Mouse (Mus musculus) kidney, adult 9 months (tissue): ENCODE data around the gene Ank2.

Experiments
- DNase-seq: peaks from one replicate; pipeline ENCODE4 v3.0.0; 2022

Ank2 gene

DNA sequence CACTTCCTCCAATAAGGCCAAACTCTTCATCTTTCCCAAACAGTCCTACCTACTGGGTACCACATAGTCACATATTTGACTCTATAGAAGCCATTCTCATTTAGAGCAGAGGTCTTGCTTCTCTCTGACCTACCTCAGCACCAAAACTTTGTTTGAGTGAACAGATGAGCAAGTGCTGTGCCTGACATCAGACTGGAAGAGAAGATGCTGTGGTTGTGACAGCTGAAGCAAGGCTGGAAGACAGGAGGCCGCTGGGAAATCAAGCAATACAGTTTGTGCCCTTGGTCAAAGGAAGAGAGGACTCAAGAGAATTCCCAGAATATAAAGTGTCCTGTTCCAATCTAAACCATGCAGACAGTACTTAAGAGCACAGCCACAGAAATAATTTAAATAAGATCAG, 402.0 kb downstream of the Ank2 start:
- no peak for DNase-seq

DNA sequence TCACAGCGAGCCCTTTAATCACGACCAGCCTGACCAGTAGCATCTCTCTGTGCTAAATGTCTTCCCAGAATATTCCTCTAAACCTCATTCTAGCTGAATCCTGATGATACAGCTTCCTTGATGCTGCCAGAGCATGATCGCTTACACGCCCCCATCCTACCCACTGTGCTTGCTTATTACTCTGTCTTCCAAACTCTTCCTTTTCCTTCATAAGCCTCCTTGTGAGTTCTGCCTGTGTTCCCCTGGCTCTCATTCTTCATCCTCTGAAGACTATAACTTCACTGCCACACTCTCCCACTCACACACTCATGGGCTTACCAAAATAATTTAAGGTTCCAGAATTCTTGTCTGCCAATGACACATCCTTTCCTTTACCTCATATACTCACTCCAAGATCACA, 405.5 kb downstream of the Ank2 start:
- DNase-seq: no peak

DNA sequence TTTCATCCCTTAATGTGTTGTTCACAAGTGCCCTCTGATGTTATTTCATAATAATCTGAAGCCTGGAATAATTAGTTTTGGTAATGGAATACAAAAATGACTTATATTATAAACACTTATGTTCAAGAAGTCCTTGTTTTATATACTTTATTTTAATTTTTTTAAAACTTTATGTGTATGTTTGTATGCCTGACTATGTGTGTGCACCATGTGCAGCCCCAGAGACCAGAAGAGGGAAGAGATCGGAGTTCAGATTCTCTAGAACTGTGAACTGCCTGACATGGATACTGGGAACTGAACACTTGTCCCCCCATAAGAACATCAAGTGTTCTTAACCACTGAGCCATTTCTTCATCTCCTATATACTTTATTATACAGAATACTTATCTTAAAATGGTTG, 411.6 kb downstream of the Ank2 start:
- DNase-seq: no peak

DNA sequence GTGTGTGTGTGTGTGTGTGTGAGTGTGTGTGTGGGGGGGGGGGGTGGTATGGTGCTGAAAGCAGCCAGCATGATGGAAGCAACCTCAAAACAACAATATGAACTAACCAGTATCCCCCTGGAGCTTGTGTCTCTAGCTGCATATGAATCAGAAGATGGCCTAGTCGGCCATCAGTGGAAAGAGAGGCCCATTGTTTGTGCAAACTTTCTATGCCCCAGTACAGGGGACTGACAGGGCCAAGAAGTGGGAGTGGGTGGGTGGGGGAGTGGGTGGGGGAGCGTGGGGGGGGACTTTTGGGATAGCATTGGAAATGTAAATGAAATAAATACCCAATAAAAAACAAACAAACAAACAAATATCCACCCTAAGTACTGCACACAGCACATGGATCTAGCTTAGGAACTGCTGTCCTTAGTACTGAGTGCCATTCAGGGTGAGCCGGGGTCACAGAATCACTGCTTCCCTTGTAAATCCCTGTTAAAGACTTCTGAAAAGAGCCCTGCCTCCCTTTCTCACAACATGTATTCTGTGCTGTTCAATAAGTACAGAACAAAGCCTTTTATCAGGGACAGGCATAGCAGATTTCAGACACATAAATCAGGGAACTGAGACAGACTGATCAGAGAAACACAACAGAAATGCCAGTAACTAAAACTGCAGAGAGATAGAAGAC, 412.2 kb downstream of the Ank2 start:
- no peak for DNase-seq

DNA sequence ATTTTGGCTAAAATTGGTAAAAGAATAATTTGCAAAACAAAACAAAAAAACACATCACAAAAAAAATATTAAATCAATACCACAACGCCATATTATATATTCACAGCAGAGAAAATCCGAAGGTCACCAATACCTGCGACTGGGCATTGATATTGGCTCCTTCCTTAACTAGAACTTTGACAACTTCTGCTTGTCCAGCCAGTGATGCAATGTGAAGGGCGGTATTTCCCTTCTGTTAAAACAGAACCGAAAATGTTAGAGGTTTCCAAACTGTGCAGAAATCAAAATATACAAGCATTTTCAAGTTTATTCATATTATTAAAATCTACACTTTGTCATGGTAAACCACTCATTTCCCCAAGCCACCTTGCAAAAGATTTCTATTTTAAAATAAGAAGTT, 421.8 kb downstream of the Ank2 start:
- no peak for DNase-seq

DNA sequence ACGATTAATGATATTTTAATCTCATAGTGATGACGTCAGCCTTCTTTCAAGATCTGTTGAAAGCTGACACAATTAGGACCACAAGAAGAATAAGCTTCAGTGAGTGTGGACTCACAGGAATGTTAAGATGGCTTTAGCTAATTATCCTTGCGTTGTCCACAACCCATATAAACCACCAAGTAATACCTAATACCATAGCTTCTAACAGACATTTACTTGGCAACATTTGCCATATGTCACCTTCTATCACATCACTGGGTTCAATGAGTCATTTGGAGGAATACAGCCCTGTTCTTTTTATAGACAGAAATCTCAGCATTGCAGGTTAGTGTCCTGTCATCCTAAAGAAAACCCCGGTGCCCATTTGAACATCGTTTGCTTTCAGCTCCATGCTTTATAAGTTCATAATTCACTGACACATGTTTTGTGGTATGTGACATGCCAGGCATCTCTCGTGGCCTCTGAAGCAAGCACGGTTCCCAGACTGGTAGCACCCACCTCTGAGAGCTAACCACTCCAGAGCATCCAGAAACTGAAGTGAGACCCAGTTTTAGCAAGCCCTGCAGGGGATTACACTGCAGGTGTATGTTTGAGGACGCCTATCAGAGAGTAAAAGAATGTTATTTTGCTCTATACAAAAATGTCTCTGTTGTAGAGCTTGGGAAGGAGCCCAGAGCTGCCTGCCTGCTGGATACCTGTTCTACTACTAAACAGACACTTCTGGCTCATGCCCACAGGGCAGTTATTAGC, 423.4 kb downstream of the Ank2 start:
- DNase-seq: no peak

DNA sequence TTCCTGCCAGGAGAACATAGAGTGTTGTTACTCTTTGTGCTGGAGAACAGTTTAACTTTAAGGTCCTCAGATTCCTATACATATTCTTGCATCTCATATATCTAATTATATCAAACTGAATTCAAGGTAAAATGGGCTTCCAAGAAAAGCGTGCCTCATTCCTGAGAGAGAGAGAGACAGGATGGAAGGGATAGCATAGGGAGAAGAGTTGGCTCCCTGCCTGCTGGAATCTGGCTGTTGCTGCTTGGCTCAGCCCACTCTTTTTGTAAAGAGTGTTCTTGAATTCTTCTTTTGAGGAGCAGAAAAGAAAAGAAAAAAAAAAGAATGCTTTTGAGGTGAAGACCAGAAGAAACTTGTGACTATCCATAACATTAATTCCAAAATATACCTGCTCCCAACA, 427.7 kb downstream of the Ank2 start:
- DNase-seq: no peak

DNA sequence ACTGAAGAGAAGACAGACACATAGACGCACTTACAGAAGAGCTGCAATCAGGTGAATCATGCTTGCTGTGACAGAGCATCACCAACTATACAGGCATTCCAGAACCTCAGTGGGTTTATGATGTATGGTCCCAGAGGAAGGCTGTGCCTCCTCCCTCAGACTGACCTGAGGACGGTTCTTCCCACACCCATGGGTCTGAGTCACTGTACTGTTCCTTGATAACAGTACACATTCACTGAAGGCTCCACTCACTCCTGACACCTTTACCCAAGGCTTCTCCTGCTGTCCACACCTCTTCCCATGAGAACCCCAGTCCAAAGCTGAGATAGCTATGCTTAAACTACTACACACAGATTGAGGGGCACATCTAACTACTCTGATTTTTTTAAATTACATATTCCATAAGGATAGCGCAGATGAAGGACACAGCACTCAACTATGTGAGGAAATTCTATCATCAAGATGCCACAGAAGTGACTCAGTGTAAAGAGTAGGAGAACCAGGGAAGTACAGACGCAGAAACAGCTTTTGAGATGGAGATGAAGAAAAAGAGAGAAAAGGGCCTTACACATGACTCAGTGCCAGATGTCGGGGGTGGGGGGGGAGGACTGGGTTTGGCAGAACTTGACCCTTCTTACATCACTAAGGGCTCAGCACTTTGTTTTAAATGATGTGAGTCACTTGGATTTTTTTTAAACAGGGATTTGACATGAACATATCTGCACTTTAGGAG, 435.3 kb downstream of the Ank2 start:
- no peak for DNase-seq

DNA sequence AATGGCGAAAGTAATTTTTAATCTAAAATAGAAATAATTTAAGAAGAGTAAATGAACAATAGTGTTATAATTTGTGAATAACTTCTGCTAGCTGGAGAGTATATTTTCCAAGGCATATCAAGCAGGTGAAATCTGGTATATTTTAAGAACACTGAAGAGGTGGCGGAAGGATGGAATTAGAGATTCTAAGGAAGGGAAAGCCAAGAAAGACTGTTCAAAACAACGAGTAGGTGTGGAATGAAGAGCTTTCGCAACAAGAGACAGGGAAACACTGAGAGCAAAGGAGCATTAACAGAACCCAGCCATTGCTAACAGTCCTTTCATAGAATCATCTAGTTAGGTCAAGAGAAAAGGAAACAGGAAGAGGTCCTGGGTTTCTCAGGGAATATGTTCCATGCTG, 439.5 kb downstream of the Ank2 start:
- no peak for DNase-seq

DNA sequence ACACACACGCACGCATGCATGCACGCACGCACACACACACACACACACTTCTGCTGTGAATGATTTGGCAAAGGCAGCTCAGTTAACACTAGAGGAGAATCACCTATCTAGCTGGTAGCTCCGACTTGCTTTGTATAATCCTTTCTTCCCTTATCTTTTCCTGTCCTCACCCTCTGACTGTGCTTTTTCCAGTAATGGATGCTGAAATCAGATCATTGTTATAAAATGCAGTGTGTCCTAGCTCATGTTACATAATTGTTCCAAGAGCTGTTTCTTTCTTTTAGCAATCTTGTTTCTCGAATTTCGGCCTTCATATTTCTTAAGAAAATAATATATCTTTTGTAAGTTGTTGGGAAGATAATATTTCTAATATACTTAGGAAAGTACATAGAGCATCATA, 457.9 kb downstream of the Ank2 start:
- DNase-seq: no peak

DNA sequence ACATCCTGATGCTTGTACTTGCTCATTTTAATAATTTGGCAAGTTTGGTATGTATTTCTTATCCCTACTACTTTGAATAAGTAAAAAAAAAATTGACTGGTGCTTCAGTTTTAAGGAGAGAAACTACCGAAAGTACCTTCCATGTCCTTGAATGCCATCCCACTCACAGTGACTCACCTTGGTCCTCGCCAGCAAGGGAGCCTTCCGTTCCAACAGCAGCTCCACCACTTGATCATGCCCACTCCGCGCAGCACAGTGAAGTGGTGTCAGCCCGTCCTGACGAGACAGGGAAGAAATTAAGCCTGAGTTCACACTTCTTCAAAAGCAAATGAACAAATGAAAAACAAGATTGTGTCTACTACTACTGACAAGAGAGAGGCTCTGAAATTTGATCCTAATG, 460.6 kb downstream of the Ank2 start:
- no peak for DNase-seq

DNA sequence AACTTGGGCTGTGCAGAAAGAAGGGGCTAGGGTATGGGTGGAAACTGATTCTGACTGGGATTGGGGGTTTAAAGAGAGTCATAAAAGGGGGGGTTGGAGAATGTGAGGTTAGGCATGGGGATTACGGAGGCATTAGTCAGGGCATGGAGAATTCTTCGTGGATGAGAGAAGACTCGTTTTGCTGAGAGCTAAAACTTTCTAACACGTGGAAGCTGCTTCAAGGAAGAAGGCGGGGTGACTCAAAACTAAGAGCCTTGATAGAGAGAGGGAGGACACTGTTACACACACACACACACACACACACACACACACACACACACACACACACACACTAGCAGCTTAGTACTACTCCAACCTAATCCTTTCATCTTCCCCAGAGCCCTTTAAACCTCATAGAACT, 463.0 kb downstream of the Ank2 start:
- DNase-seq: no peak

DNA sequence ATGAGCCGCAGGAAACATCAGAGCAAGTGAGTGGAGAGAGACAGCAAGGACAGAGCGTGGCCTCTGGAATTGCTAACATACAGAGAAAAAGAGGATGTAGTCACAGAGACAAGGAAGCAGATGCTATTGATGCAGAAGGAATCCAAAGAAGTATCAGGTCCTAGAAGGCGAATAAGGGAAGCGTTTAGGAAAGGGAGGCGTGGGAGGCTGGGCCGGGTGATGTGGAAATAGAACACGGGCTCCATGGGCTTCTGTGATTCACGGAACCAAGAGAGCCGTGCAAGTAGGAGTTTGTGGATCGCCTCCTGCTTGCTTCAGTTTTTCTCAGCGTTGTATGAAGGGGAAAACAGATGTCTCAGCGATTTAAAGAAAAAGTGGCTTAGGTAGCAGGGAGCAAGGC, 463.6 kb downstream of the Ank2 start:
- DNase-seq: no peak

DNA sequence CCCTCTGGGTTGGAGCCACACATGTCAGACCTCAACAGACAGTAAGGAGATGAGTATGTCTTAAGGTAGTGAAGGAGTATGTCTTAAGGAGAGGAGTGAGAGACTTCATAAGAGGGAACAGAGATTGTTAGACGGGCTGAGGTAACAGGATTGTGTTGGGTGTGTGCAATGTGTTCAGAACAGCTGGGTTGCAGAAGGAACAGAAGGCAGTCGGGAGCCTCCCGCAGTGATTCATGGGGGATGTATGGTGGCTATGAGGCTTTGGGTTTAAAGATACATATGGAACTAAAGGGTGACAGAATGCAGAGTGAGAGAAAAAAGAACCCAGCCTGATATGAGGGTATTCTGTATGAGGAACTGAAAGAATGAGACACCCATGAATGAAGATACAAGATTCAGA, 464.2 kb downstream of the Ank2 start:
- DNase-seq: no peak

DNA sequence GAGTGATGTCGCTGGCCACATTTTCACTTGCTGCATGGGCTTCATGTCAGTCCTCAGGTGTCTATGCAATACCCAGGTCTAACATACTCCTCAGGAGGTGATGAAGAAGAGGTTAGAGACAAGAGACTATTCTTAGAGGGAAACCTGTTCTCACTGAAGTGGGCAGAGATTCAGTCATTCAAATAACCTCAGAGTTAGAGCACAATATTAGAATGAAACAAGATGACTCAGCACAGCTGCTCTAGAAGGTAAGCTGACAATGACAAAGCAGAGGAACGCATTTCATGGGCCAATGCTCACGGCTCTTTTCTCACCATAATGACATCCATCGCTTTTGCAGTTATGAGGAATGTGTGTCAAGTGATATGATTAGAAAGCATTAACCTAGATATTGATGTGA, 475.2 kb downstream of the Ank2 start:
- DNase-seq: no peak

DNA sequence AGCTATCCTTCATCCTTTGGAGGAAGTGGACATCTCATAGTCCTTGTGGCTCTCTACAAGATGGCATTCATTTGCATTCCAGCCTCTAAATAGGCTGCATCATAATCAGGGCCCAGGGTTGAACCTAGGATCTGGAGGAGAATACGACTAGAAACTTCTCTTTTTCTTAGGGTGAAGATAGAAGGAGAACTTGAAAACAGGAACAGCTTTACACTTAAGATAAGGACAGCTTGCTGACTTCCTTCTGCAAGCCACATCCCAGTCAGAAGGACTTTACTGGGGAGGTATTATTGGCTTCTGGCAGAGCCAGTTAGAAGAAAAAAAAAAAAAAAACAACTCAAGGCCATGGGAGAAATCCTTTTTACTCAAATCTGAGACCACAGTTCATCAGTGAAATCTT, 479.0 kb downstream of the Ank2 start:
- no peak for DNase-seq

DNA sequence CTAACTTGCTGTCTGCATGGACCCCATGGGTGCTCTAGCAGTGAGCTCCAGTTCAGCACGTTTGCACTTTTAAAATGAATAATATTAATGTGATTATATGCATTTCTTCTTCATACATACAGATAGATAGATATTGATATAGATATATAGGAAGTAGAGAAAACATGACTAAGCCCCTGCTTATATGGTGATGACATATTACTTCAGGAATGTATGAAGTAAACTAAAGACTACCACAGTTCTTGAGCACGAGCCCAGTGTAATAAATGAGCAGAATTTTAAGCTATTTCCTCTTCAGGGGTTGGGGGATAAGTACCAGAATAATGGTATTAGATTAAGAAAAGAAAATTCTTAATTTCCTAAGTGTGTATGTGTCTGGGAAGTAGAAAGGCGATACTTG, 479.4 kb downstream of the Ank2 start:
- no peak for DNase-seq

DNA sequence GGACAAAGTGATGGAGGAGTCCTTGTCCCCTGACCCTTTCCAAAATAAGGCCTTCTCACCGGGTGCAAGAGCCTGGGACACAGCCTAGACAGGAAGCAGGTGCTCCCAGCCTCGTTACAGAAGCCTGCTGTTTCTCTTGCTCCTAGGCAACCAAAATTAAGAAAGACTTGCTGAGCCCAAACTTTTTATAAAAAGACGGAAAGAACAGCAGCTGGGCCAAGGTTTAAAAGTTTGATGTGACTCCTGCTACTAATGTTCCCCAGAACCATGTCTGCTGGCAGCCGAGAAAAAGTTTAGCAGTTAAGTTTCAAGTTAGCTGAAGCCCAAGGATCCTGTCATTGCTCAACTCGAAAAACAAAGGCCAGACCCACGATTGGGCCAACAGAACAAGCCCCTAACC, 480.0 kb downstream of the Ank2 start:
- no peak for DNase-seq

DNA sequence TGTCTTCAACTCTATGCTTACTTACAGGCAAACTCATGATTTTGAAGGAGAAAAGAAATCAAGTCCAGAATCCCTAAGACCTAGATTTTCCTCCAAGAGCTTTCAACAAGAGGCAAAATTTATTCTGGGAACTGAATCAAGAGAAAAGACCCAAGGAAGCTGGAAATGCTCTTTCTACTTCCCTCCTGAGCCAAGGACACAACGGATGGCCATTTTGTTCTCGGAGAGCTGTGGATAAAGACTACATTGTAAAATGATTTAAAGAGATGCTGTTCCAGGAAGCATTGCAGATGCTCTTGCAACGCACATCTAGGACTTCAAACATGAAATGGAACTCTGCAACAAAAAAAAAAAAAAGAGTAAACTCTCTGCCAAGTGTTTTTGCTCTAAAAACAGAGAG, 481.6 kb downstream of the Ank2 start:
- DNase-seq: no peak

DNA sequence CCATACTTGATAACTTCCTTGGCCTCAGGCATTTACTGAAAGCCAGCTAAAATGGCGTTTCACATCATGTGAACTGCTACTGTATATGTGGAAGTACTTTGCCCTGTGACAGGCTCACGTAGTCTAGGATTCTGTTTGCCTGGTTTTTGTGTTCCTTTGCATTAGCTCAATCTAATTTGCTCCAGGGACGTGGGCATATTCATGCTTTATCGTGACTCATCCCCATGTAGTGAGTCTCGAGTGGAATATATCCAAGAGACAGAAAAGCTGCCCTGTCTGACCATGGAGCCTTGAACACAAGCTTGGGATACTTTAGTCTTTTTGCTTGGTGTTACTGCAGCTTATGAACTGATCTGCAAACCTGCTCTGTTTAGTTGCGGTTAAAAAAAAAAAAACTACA, 483.6 kb downstream of the Ank2 start:
- DNase-seq: no peak

DNA sequence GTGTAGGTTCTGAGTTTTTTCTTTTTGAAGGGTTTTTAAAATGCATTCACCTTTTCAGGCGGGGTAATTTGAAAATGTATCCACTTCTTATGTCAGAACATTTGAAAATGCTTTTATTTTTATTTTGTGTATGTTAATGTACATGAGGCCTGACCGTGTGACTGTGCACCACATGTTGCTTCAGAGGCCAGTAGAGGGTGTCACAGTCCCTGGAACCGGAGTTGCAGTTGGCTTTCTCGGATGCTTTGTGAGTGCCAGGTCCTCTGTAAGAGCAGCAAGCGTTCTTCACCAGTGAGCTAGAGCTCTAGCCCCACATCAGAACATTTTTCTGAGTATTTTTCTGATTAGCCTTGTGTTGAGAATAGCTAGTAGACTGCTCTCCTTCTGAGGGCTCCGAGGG, 484.0 kb downstream of the Ank2 start:
- no peak for DNase-seq

DNA sequence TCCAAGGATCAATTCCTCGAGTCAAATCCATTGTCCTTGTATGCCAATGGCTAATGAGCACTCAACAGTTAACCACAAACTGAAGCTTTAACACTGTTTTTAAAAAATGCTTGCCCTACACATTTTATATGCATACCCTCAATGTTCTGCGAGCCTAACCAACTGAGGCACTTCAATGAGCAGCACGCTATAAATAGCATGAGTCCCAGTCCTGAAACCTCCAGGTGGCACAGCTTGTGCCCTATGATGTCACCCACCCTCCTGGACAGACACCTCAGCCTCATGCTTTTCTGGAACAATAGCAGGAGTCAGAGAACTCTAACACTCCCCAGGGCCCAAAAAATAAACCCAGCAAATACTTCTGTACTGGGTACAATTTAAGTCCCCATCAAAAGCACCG, 485.2 kb downstream of the Ank2 start:
- no peak for DNase-seq

DNA sequence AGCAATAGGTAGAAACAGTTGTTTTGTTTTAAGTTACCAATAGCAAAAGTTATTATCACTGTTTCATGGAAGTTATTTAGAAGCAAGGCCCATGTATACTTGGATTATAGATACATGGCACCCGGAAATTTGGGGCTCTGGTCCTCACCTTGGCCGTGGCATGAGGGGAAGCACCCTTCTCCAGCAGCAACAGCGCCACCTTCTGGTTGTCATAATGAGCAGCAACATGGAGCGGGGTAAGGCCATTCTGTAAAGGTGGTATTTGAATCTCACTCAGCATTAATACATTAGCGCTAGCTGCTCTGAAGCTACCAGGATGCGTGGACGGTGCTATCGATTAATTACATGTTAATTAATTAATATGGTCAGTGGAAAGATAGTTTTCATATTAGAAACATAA, 486.6 kb downstream of the Ank2 start:
- peak; percentile 41 for DNase-seq

DNA sequence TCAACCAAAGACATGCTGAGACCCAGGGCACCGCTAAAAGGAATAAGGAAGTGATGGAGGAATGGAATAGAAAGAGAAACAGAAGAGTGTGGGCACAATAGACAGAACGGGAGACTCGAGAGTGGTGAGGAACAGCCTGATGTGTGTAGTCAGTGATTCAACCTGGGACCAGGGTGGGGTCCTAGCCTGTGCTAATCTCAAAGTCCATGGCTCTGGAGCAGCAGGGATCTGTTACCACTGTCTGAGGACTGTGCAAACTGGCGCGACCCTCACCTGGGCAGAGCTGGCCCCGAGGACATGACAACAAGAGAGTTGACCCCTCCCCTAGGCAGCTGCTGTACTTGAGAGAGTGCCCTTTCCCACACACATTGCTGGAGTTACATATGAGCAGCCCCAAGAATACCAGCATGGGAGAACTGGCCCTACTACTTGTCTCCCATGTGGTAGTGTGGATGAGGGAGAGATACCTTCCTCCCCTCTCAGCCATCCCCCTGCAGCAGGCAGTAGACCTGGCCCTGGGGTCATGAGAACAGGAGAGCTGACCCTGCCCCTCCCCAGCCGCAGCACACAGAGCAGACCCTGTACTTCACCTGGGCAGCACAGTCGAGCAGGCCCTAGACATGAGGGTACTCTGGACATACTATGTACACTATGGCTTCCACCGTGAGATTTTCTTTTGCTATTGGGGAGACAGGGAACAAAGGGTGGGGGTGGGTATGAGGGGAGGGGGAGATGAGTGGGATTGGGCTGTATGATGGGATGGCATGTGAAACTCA, 493.1 kb downstream of the Ank2 start:
- DNase-seq: no peak
